Mouse (Mus musculus): ENCODE measurements around the gene Lipe. TPM values are rescaled to one million over a fixed set of nuclear protein-coding genes. Genes with fewer than 3 reads are reported as not detected.
"Not testable (repeated sequence)": the region's sequence is repeated elsewhere in the genome, so short reads cannot be mapped to it uniquely, and the experiment has no call there.

Gene Lipe
- total RNA-seq, 2 experiments from 2014 or later: 7.6 to 8.2 TPM

- no peak for DNase-seq (ENCODE audit: low spot score in 2 of 2)
Measured at GRCm38 (mm10) chr7:25417597-25417996, 19.1 kb upstream of the Lipe start.

DNA sequence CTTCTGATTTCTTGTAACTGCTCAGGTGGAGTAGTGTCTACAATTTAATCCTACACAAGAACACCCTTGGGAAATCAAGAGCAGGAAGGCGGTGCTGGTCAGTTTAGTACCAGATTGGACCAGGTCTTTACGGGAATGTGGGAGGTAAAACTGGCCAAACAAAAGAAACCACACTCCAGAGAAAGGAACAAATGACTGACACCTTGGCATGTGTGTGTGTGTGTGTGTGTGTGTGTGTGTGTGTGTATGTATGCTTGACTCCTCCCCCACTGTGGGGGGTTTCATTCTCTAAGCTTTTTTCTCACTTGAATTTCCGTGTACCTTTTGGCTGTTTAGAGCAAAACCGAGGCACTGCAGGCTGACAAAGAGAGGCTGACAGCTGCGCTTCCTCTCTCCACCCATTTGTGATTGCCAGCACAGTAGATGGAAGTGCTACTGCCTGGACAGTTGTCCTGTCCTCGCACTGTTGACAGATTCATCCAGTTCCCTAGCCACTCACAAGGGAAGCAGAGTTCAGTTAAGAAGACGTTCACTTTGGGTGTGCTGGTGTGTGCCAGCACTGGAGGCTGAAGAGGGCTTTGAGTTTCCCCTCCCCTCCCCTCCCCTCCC is 14.4 kb upstream of the Lipe start, which contains the start of gene Cxcl17:
Gene Cxcl17 (minus strand): TSS at position 54 of the 609 bp plus-strand sequence.
- DNase-seq (ENCODE audit: low spot score in 2 of 2): no peak

- DNase-seq (ENCODE audit: low spot score in 2 of 2): no peak
Measured at GRCm38 (mm10) chr7:25411861-25412260, 13.4 kb upstream of the Lipe start.

DNA sequence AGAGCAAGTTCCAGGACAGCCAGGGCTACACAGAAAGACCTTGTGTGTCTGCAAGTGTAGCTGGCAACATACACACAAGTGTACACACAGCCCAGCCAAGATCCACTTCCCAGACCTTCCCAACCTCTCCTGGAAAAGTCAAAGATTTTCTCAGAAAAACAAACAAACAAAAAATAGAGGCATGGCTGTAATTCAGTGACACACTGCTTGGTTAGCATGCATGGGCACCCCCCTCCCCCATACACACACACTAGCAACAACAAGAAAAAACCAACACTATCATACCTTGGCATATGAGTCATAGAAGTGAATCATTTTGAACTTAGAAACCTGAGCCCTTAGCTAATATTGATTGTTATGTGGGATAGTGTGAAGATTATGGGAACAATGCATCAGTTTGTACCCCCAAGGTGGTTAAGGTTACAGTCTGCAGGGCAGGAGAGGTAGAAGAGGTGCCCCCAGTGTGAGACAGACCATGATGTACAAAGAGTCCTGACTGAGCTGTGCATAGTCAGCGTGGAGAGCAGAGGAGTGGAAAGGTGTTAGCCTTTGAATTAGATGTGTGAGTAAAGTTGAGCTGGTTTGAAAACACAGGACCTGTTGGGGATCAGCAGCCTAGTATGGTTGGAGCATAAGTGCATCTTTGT is 12.6 kb upstream of the Lipe start:
- no peak for DNase-seq (ENCODE audit: low spot score in 2 of 2)

DNA sequence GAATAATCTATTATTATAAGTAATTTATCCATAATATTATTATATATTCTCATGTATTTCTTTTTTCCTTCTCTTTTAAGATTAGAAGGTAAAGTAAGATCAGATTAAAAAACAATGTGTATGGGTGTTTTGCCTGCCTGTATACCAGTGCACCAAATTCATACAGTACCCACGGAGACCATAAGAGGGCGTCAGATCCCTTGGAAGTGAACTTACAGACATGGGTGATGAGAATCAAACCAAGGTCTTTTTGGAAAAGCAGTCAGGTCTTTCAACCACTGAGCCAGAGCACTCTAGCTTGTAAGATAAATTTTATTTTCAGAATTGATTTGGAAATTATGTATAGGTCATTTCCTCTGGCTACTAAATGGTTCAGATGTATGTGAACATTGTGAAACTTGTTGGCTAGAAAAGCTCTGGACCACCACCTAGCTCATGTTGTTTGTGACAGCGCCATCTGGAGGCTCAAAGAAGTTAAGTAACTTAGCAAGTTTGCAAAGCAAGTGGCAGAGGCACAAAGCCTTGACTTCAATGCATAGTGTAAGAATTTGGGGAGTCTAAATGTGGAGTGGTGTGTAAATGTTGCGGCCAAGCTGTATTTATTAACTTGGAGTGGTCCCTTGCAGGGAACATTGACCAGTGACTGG is 10.7 kb upstream of the Lipe start:
- DNase-seq (ENCODE audit: low spot score in 2 of 2): no peak

DNA sequence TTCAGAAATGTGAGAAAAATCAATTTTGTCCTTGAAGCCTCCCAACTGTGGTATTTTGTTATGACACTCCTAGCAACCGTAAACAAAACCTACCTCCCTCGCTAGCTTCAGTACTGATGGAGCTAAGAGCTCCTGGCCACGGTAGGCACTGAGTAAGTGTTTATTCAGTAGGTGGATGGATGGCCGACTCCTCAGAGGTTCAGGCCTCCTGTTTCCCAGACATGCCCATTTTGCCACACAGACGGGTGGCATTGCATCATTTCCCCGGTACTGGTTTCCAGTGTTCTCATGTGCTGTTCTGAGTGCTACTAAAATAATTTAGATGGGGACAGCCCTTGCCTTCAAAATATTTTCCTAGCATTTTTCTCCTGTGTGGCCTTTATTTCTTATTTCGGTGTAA is 8.0 kb upstream of the Lipe start:
- no peak for DNase-seq (ENCODE audit: low spot score in 2 of 2)

- no peak for DNase-seq (ENCODE audit: low spot score in 2 of 2)
Measured at GRCm38 (mm10) chr7:25402671-25403101, 4.2 kb upstream of the Lipe start.

- DNase-seq (ENCODE audit: low spot score in 2 of 2): no peak
Measured at GRCm38 (mm10) chr7:25401986-25402385, 3.5 kb upstream of the Lipe start.

GRCm38 (mm10) chr7:25401551-25401950 is 3.0 kb upstream of the Lipe start:
- no peak for DNase-seq (ENCODE audit: low spot score in 2 of 2)

DNA sequence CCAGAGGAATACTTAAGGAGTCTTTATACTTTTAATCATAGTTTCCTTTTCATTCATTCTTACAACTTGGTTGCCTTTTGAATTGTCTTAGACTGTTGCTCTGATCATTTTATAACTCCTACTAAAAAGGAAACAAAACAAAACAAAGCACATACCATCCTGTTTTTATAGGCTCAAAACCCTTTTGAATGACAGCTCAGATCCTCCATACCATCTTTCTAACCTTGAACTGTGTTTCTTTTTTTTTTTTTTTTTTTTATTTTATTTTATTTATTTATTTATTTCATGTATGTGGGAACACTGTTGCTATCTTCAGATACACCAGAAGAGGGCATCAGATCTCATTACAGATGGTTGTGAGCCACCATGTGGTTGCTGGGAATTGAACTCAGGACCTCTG is 518 bp upstream of the Lipe start:
- DNase-seq (ENCODE audit: low spot score in 2 of 2): not testable (repeated sequence)

DNA sequence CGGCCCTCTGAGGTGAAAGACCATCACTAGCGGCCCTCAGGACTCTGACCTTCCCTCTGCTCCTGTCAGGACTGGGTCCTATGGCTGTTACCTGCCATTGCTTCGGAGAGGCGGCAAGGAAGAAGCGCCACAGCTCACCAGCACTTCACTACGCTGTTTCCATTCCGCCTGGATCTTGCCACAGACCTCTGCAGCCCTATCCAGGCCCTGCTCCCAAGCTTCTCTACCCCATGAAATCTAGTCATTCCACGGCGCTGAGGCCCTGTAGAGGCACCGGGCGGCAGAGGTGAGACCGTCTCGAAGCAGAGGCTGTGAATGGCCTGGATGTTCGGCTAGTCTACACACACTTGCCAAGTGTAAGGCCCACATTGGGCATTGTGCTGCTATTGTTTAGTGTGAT is 1.9 kb downstream of the Lipe start:
- no peak for DNase-seq (ENCODE audit: low spot score in 2 of 2)

- DNase-seq (ENCODE audit: low spot score in 2 of 2): peak; percentile 95
Measured at GRCm38 (mm10) chr7:25395558-25396521, 2.7 kb downstream of the Lipe start.

GRCm38 (mm10) chr7:25395186-25395557 is 3.3 kb downstream of the Lipe start:
- peak in 1 of 2 experiments; percentile 43 for DNase-seq (ENCODE audit: low spot score in 2 of 2)

- no peak for DNase-seq (ENCODE audit: low spot score in 2 of 2)
Measured at GRCm38 (mm10) chr7:25394754-25395153, 3.8 kb downstream of the Lipe start.

- no peak for DNase-seq (ENCODE audit: low spot score in 2 of 2)
Measured at GRCm38 (mm10) chr7:25393451-25394210, 4.9 kb downstream of the Lipe start.

DNA sequence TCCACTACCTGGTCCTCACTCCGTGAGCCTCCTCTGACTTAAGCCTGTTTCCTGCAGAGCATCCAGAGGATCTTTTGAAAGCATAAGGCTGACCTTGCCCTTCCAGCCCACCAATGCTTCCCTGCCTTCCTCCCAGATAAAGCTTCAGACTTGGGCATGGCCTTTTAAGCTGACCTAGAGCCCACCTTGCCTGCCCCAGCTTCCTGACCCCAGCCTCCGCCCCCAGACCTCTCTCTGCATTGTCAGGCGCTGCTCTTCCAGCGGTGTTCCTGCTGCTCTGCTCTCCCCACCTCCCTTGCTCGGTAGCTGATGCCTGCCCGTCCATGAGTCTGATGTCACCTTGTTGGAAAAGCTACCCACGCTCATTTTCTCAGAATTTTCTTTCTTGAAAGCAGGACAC is 5.7 kb downstream of the Lipe start:
- DNase-seq (ENCODE audit: low spot score in 2 of 2): no peak

DNA sequence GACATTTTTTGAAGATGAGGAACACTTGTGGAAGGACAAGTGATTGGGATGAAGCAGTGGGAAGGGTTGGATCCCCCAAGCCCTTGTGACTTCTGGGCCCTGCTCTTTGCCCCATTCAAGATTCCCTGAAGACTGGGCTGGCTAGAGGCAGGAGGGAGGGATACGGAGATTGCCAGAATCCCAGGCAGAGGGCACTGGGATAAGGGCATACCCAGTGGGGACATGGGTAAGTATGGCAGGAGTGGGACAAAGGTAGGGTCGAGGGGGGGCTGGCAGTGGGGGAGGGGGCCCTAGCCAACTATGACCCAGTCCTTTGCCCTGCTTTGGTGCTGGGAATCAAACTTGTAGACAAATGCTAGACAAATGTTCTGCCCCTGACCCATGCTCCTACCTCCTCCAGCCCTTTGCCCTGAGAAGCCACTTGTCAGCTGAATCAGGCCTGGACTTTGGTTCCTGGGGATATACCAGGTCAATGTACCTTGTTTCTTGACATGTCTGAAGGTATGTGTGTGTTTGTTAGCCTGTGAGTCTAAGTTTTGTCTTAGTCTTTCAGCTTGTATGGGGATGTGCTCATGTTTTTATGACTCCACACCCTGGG is 6.6 kb downstream of the Lipe start:
- no peak for DNase-seq (ENCODE audit: low spot score in 2 of 2)

- no peak for DNase-seq (ENCODE audit: low spot score in 2 of 2)
Measured at GRCm38 (mm10) chr7:25390986-25391385, 7.5 kb downstream of the Lipe start.

GRCm38 (mm10) chr7:25390054-25390770 is 8.3 kb downstream of the Lipe start:
- no peak for DNase-seq (ENCODE audit: low spot score in 2 of 2)

DNA sequence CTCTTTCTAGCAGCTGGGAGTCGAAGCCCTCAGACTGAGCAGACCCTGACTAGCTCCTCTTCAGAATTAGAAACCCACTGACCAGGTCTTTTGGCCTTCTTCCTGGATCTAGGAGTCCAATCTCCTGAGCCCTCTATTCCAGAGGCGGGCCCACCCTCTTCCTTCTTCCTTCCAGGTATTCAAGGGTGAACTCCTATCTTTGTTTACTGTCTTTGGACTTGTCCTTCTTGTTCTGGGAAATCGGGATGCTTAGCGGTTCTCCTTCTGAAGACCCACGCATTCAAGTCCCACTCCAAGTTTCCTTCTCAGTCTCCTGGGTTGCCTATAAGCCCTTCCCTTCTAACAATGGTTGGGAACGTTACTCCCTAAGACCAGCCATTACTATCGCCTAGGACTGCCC is 9.6 kb downstream of the Lipe start:
- DNase-seq (ENCODE audit: low spot score in 2 of 2): no peak

All from left cerebral cortex, adult 18-20 months (tissue).